Mouse (Mus musculus): ENCODE data around the gene Cadm1. TPM values are rescaled to one million over a fixed set of nuclear protein-coding genes. Genes with fewer than 3 reads are reported as not detected.

Gene Cadm1
- polyA plus RNA-seq, 1 experiment from 2014 or later: 96.0 TPM

GRCm38 (mm10) chr9:47900734-47901133 is 370.8 kb downstream of the Cadm1 start:
- WGBS: 77% methylated on average over 10 of the region's 10 CpGs
- no peaks in the 10 kb centered on the region for H3K4me1 ChIP-seq (replicated peaks; ENCODE audit: control insufficient read depth, insufficient read depth, low read length)
- no peak overlapping the region for H3K4me2 ChIP-seq (ENCODE audit: low read depth, low read length)
- H3K9me3 ChIP-seq (ENCODE audit: control insufficient read depth, low read length): no peaks in the 10 kb centered on the region
- no peak overlapping the region for H3K9ac ChIP-seq (ENCODE audit: low read length)
- H3K27me3 ChIP-seq (ENCODE audit: control insufficient read depth, insufficient read depth, low read depth, low read length): no peaks in the 10 kb centered on the region
- no peak overlapping the region for H3K4me3 ChIP-seq (ENCODE audit: low read length)
- no peaks in the 10 kb centered on the region for H3K36me3 ChIP-seq (ENCODE audit: control insufficient read depth, insufficient read depth, low read length)
- ATAC-seq (ENCODE audit: low read depth): no peak
- no peak overlapping the region for H3K27ac ChIP-seq (ENCODE audit: low read length)

GRCm38 (mm10) chr9:47903661-47904060 is 373.7 kb downstream of the Cadm1 start:
- Histone ChIP-seq H3K9ac (ENCODE audit: low read length) (no peak overlapping the region), H3K4me2 (ENCODE audit: low read depth, low read length) (no peak overlapping the region), H3K27me3 (ENCODE audit: control insufficient read depth, insufficient read depth, low read depth, low read length) (no peaks in the 10 kb centered on the region), H3K9me3 (ENCODE audit: control insufficient read depth, low read length) (no peaks in the 10 kb centered on the region), H3K4me3 (ENCODE audit: low read length) (no peak overlapping the region), H3K36me3 (ENCODE audit: control insufficient read depth, insufficient read depth, low read length) (no peaks in the 10 kb centered on the region), H3K27ac (ENCODE audit: low read length) (no peak overlapping the region), H3K4me1 (replicated peaks; ENCODE audit: control insufficient read depth, insufficient read depth, low read length) (no peaks in the 10 kb centered on the region)
- no peak for ATAC-seq (ENCODE audit: low read depth)
- WGBS: 42% methylated on average over 7 of the region's 7 CpGs

GRCm38 (mm10) chr9:47904339-47904922 is 374.5 kb downstream of the Cadm1 start:
- Histone ChIP-seq H3K9ac (ENCODE audit: low read length) (no peak overlapping the region), H3K27ac (ENCODE audit: low read length) (no peak overlapping the region), H3K9me3 (ENCODE audit: control insufficient read depth, low read length) (no peaks in the 10 kb centered on the region), H3K4me3 (ENCODE audit: low read length) (no peak overlapping the region), H3K27me3 (ENCODE audit: control insufficient read depth, insufficient read depth, low read depth, low read length) (no peaks in the 10 kb centered on the region), H3K4me2 (ENCODE audit: low read depth, low read length) (no peak overlapping the region), H3K4me1 (replicated peaks; ENCODE audit: control insufficient read depth, insufficient read depth, low read length) (no peaks in the 10 kb centered on the region), H3K36me3 (ENCODE audit: control insufficient read depth, insufficient read depth, low read length) (no peaks in the 10 kb centered on the region)
- ATAC-seq (ENCODE audit: low read depth): no peak
- WGBS: 79% methylated on average over 2 of the region's 2 CpGs

GRCm38 (mm10) chr9:47906521-47906920 is 376.5 kb downstream of the Cadm1 start:
- no peaks in the 10 kb centered on the region for H3K27me3 ChIP-seq (ENCODE audit: control insufficient read depth, insufficient read depth, low read depth, low read length)
- 26% methylated on average over 6 of the region's 6 CpGs for WGBS

More at GRCm38 (mm10) chr9:47906521-47906920, 376.5 kb downstream of the Cadm1 start:
- Histone ChIP-seq H3K4me1 (replicated peaks; ENCODE audit: control insufficient read depth, insufficient read depth, low read length) (no peaks in the 10 kb centered on the region), H3K36me3 (ENCODE audit: control insufficient read depth, insufficient read depth, low read length) (no peaks in the 10 kb centered on the region), H3K9me3 (ENCODE audit: control insufficient read depth, low read length) (no peaks in the 10 kb centered on the region), H3K4me2 (ENCODE audit: low read depth, low read length) (no peak overlapping the region), H3K9ac (ENCODE audit: low read length) (no peak overlapping the region), H3K27ac (ENCODE audit: low read length) (no peak overlapping the region), H3K4me3 (ENCODE audit: low read length) (no peak overlapping the region)
- ATAC-seq (ENCODE audit: low read depth): no peak

Measured in lung, embryonic 16.5 days (tissue).